Mouse (Mus musculus) stomach, postnatal 0 days (tissue): ENCODE results near the gene Mrpl17.

Source experiments
- CTCF ChIP-seq: IDR thresholded peaks from 2 replicates; pipeline ENCODE4 v1.5.1; 2016; ENCODE audit warnings: antibody characterized with exemption, low read depth, mild to moderate bottlenecking, moderate library complexity
- EP300 ChIP-seq: optimal IDR thresholded peaks from 2 replicates; pipeline ENCODE3; 2016; ENCODE audit warnings: antibody characterized with exemption

DNA sequence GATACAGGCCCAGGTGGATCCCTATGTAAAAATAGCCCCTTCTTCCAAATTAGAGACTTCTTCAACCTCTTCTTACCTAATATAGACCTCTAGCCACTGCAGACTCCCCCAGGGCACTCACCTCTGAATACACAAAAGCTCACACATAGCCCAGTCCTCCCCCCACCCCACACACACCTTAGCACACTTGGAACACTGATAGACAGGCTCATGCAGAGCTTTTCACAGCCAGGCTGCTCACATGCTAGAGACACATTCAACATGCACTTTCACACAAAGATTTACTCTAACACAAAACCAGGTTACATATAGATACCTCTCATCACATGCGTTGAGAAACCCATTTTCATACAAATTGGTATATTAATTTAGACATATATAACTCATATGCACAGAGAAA, 33.6 kb downstream of the Mrpl17 start:
- TF ChIP-seq CTCF, result no peak
- TF ChIP-seq EP300, result no peak
